Mouse (Mus musculus): Measurements from ENCODE around the gene Trappc11.

Gene Trappc11

DNA sequence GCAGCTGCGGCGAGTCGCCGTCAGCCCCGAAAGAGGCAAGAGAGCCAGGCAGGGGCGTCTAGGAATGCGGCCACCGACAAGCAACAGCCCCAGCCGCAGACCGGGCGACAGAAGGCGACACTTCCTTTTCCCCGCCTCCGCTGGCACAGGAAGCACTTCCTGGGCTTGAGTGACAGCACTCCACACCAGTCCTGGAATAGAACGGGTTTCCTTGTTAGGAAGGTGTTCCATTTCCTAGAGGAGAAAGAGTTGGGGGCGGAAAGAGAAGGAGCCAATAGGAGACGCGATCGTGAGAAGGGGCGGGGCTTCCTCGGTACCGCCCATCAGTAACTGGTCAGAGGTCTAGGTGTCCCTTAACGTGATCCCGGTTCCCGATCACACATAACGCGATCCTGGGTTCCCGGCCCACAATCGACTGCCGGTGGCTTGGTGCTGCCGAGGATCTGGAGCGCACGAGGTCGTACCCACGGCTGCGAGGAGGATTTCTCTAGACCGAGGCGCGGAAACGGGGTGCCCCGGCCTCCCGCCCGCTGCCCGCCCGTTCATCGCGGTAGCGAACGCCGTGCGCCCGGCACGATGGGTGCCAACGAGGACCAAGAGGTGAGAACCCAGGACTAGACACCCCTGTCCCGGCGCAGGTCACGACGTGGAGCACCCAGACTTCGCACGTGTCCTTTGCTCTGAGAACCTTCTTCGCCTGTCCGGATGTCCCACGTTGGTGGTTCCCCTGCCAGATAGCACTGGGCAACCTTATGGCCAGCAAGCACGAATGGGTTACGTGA lies at the start of gene Trappc11, which contains the start of gene Rwdd4a:
TSS of gene Trappc11 (minus strand) at position 127 of the 782 bp plus-strand sequence.
TSS of gene Rwdd4a (plus strand) at position 321 of the 782 bp plus-strand sequence.
- WGBS: under 1% methylated on average over 65 of the region's 65 CpGs

DNA sequence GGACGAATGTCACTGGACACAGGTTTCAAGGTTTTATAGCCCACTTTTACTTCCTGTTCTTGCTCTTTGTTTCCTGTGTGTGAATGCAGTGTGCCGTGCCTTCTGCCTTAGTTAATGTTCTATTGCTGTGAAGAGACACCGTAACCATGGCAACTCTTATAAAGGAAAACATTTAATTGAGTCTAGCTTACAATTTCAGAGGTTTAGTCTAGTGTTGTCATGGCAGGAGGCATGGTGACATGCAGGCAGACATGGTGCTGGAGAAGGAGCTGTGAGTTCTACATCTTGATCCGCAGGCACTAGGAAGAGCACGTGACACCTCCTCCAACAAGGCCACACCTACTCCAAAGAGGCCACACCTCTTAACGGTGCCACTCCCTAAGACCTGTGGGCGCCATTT lies 48.2 kb upstream of the Trappc11 start:
- 67% methylated on average over 7 of the region's 7 CpGs for WGBS

GRCm38 (mm10) chr8:47573482-47573881 lies 40.2 kb upstream of the Trappc11 start:
- 90% methylated on average over 7 of the region's 7 CpGs for WGBS

GRCm38 (mm10) chr8:47570161-47570560 lies 36.9 kb upstream of the Trappc11 start:
- WGBS: 78% methylated on average over 6 of the region's 6 CpGs

GRCm38 (mm10) chr8:47568098-47568497 lies 34.8 kb upstream of the Trappc11 start:
- 71% methylated on average over 5 of the region's 5 CpGs for WGBS

DNA sequence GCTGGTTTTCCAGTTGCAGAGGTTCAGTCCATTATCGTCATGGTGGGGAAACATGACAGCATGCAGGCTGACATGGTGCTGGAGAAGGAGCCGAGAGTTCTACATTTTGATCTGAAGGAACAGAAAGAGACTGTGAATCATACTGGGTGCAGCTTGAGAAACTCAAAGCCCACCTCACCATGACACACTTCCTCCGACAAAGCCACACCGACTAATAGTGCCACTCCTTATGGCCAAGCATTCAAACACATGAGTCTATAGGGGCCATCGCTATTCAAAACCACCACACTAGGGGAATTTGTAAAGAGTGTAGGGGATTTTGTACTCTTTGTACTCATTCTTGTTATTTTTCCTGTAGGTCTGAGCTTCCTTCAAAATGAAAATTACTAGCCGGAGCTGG lies 33.3 kb upstream of the Trappc11 start:
- WGBS: 87% methylated on average over 6 of the region's 6 CpGs

DNA sequence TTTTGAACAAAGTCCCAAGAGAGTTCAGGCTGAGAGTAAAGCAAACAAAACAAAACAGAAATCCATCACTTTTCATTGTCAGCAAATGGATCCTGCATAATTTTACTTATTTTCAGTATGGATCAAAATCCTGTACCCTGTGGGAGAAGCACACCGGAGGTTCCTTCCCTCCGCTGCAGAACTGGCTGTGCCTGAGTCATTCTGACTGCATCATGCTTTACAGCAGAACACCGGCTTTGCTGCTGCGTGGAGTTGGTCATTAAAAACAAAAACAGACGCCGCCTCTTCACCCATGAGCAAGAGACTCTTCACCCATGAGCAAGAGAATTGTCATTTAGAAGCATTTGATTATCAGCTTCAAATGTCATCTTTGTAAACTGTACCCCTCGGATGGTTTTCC lies 27.5 kb upstream of the Trappc11 start:
- WGBS: 65% methylated on average over 7 of the region's 7 CpGs

- 86% methylated on average over 7 of the region's 7 CpGs for WGBS
Observed at GRCm38 (mm10) chr8:47558274-47558673, 25.0 kb upstream of the Trappc11 start.

- 79% methylated on average over 7 of the region's 7 CpGs for WGBS
Observed at GRCm38 (mm10) chr8:47556446-47556845, 23.2 kb upstream of the Trappc11 start.

DNA sequence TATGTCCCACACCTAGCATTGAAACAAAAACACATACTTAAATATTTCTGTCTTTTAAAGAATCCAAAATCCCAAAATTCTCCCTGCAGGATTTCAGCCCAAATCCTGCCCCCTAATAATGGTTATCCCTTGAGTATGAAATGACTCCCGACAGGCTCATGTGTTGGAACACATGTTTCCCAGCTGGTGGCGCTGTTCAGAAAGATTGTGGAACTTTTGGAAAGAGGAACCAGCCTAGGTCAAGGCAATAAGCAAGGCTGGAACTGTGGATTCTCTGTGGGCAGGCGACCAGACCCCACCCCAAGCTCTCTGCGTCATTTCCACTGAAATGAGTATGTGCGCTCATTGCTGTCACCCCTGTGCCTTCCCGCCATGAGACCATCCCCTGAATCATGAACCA lies 20.3 kb upstream of the Trappc11 start:
- 84% methylated on average over 6 of the region's 6 CpGs for WGBS

DNA sequence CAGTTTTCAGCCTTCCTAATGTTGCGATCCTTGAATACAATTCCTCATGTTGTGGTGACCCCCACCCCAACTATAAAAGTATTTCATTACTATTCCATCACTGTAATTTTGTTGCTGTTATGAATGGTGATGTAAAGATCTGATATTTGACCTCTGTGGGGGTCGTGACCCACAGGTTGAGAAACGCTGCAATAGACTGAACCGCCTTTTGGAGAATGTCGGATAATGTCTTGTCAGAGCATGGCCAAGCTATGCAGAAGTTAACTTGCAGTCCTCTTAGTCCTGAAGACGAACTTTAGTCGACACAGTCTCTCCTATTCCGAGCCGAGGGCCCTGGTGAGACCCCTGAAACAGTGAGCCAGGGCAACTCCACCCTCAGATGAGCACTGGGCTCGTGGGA lies 13.8 kb upstream of the Trappc11 start:
- WGBS: 97% methylated on average over 10 of the region's 10 CpGs

DNA sequence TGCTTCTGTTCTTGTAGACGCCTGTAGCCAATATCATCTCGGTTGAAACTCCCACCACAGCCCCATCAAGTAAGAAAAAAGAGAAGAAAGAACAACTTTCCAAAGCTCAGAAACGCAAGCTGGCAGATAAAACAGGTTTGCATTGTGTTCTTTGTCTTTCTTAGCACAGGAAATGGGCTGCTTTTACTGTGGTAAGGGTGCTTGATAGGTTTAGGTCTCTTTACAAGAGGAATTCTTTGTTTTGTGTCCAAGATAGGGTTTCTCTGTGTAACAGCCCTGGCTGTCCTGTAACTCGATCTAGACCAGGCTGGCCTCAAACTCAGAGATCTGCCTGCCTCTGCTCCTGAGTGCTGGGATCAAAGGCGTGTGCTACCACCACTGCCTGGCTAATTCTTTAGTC lies 10.8 kb upstream of the Trappc11 start:
- WGBS: 94% methylated on average over 5 of the region's 5 CpGs

DNA sequence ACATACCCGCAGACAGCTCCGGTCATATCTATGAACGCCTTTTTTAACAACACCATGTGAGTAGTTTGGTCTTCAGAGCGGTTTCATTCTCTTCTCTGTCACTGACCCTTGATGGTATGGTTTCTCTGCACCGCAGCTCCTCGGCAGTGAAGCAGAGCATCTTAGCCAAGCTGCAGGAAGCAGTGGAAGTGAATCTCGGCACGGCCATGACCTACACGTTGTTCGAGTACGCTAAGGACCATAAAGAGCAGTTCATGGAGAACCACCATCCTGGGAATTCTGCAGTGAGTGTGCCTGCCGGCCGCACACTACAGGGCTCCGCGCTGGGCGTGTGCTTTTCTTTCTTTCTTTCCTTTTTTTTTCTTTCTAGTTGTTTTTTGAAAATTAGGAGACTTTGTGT lies 9.5 kb upstream of the Trappc11 start:
- WGBS: 96% methylated on average over 16 of the region's 16 CpGs

GRCm38 (mm10) chr8:47538323-47538722 lies 5.1 kb upstream of the Trappc11 start:
- WGBS: 82% methylated on average over 4 of the region's 4 CpGs

- WGBS: 90% methylated on average over 1 of the region's 1 CpGs
Observed at GRCm38 (mm10) chr8:47528094-47528493, 5.2 kb downstream of the Trappc11 start.

GRCm38 (mm10) chr8:47513601-47514000 lies 19.7 kb downstream of the Trappc11 start:
- 96% methylated on average over 15 of the region's 15 CpGs for WGBS

DNA sequence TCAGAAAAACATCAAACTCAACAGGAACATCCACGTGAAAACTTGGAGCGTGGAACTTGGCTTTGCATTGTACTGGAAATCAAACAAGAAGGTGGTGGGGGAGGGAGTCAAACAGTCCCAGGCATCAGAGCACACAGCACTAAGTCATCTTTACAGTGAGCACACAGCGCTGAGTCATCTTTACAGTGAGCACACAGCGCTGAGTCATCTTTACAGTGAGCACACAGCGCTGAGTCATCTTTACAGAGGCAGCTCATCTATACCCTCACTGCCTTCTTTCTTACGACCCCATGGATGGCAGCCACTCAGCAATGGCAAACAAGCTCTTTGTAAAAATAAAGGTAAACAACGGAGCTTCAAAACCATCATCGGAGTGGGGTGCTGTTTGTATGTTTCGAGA lies 22.3 kb downstream of the Trappc11 start:
- 78% methylated on average over 9 of the region's 9 CpGs for WGBS

GRCm38 (mm10) chr8:47505431-47505830 lies 27.8 kb downstream of the Trappc11 start:
- WGBS: 90% methylated on average over 12 of the region's 12 CpGs

GRCm38 (mm10) chr8:47502546-47502945 lies 30.7 kb downstream of the Trappc11 start:
- WGBS: 96% methylated on average over 13 of the region's 13 CpGs

- 86% methylated on average over 2 of the region's 2 CpGs for whole genome bisulfite sequencing
Observed at GRCm38 (mm10) chr8:47501994-47502393, 31.3 kb downstream of the Trappc11 start.

GRCm38 (mm10) chr8:47495428-47495827 lies 37.8 kb downstream of the Trappc11 start:
- 75% methylated on average over 6 of the region's 6 CpGs for WGBS

GRCm38 (mm10) chr8:47494602-47495153 lies 38.6 kb downstream of the Trappc11 start:
- WGBS: 88% methylated on average over 12 of the region's 12 CpGs

GRCm38 (mm10) chr8:47493106-47493505 lies 40.2 kb downstream of the Trappc11 start:
- 91% methylated on average over 12 of the region's 12 CpGs for WGBS
